Mouse (Mus musculus): ENCODE results near the gene Slc44a3. TPM values are rescaled to one million over a fixed set of nuclear protein-coding genes. Genes with fewer than 3 reads are reported as not detected.

Slc44a3 gene
- polyA plus RNA-seq, 1 experiment: 5.9 TPM

GRCm38 (mm10) chr3:121471703-121472102, 60.5 kb downstream of the Slc44a3 start:
- Histone ChIP-seq H3K4me1 (ENCODE audit: control insufficient read depth, insufficient read depth, insufficient read length, low read length) (no peaks in the 10 kb centered on the region), H3K27me3 (ENCODE audit: control insufficient read depth, insufficient read depth, low read length) (no peaks in the 10 kb centered on the region), H3K36me3 (ENCODE audit: control insufficient read depth, insufficient read depth, low read length) (no peaks in the 10 kb centered on the region), H3K27ac (ENCODE audit: insufficient read depth, low read depth, low read length) (no peak overlapping the region), H3K4me3 (ENCODE audit: low read depth, low read length) (no peak overlapping the region)
- TF ChIP-seq CTCF (IDR thresholded peaks at IDR 0.05; ENCODE audit: extremely low read depth, insufficient read length, insufficient replicate concordance, low read depth, low read length) (no peak), POLR2A (IDR thresholded peaks at IDR 0.05; ENCODE audit: low read depth, low read length) (no peak)
- WGBS: 87% methylated on average over 11 of the region's 11 CpGs

- WGBS: 21% methylated on average over 13 of the region's 13 CpGs
- TF ChIP-seq POLR2A (IDR thresholded peaks at IDR 0.05; ENCODE audit: low read depth, low read length) (no peak), CTCF (IDR thresholded peaks at IDR 0.05; ENCODE audit: extremely low read depth, insufficient read length, insufficient replicate concordance, low read depth, low read length) (no peak)
- Histone ChIP-seq H3K27ac (ENCODE audit: insufficient read depth, low read depth, low read length) (no peak overlapping the region), H3K27me3 (ENCODE audit: control insufficient read depth, insufficient read depth, low read length) (no peaks in the 10 kb centered on the region), H3K36me3 (ENCODE audit: control insufficient read depth, insufficient read depth, low read length) (no peaks in the 10 kb centered on the region), H3K4me1 (ENCODE audit: control insufficient read depth, insufficient read depth, insufficient read length, low read length) (no peaks in the 10 kb centered on the region), H3K4me3 (ENCODE audit: low read depth, low read length) (no peak overlapping the region)
Observed at GRCm38 (mm10) chr3:121469185-121469975, 62.8 kb downstream of the Slc44a3 start.

GRCm38 (mm10) chr3:121468136-121468535, 64.1 kb downstream of the Slc44a3 start:
- Histone ChIP-seq H3K4me3 (ENCODE audit: low read depth, low read length) (no peak overlapping the region), H3K36me3 (ENCODE audit: control insufficient read depth, insufficient read depth, low read length) (no peaks in the 10 kb centered on the region), H3K27ac (ENCODE audit: insufficient read depth, low read depth, low read length) (no peak overlapping the region), H3K27me3 (ENCODE audit: control insufficient read depth, insufficient read depth, low read length) (no peaks in the 10 kb centered on the region), H3K4me1 (ENCODE audit: control insufficient read depth, insufficient read depth, insufficient read length, low read length) (no peaks in the 10 kb centered on the region)
- 56% methylated on average over 2 of the region's 2 CpGs for WGBS
- TF ChIP-seq CTCF (IDR thresholded peaks at IDR 0.05; ENCODE audit: extremely low read depth, insufficient read length, insufficient replicate concordance, low read depth, low read length) (no peak), POLR2A (IDR thresholded peaks at IDR 0.05; ENCODE audit: low read depth, low read length) (no peak)

GRCm38 (mm10) chr3:121467094-121467552, 65.1 kb downstream of the Slc44a3 start:
- Histone ChIP-seq H3K27me3 (ENCODE audit: control insufficient read depth, insufficient read depth, low read length) (no peaks in the 10 kb centered on the region), H3K36me3 (ENCODE audit: control insufficient read depth, insufficient read depth, low read length) (no peaks in the 10 kb centered on the region), H3K27ac (ENCODE audit: insufficient read depth, low read depth, low read length) (no peak overlapping the region), H3K4me3 (ENCODE audit: low read depth, low read length) (no peak overlapping the region), H3K4me1 (ENCODE audit: control insufficient read depth, insufficient read depth, insufficient read length, low read length) (no peaks in the 10 kb centered on the region)
- 72% methylated on average over 10 of the region's 10 CpGs for WGBS
- no peak for TF ChIP-seq POLR2A (IDR thresholded peaks at IDR 0.05; ENCODE audit: low read depth, low read length)
- no peak for TF ChIP-seq CTCF (IDR thresholded peaks at IDR 0.05; ENCODE audit: extremely low read depth, insufficient read length, insufficient replicate concordance, low read depth, low read length)

- 89% methylated on average over 10 of the region's 10 CpGs for WGBS
Observed at GRCm38 (mm10) chr3:121465795-121466194, 66.4 kb downstream of the Slc44a3 start.

GRCm38 (mm10) chr3:121464733-121465305, 67.4 kb downstream of the Slc44a3 start:
- Histone ChIP-seq H3K27ac (ENCODE audit: insufficient read depth, low read depth, low read length) (no peak overlapping the region), H3K4me1 (ENCODE audit: control insufficient read depth, insufficient read depth, insufficient read length, low read length) (no peaks in the 10 kb centered on the region), H3K27me3 (ENCODE audit: control insufficient read depth, insufficient read depth, low read length) (no peaks in the 10 kb centered on the region), H3K4me3 (ENCODE audit: low read depth, low read length) (no peak overlapping the region), H3K36me3 (ENCODE audit: control insufficient read depth, insufficient read depth, low read length) (0 out of 2 replicates have a peak, but pooled peaks cover 2% of the 10 kb centered on the region)
- 86% methylated on average over 7 of the region's 7 CpGs for WGBS
- TF ChIP-seq POLR2A (IDR thresholded peaks at IDR 0.05; ENCODE audit: low read depth, low read length) (no peak), CTCF (IDR thresholded peaks at IDR 0.05; ENCODE audit: extremely low read depth, insufficient read length, insufficient replicate concordance, low read depth, low read length) (no peak)

More at GRCm38 (mm10) chr3:121465795-121466194, 66.4 kb downstream of the Slc44a3 start:
- Histone ChIP-seq H3K27me3 (ENCODE audit: control insufficient read depth, insufficient read depth, low read length) (no peaks in the 10 kb centered on the region), H3K4me3 (ENCODE audit: low read depth, low read length) (no peak overlapping the region), H3K36me3 (ENCODE audit: control insufficient read depth, insufficient read depth, low read length) (0 out of 2 replicates have a peak, but pooled peaks cover 2% of the 10 kb centered on the region), H3K27ac (ENCODE audit: insufficient read depth, low read depth, low read length) (no peak overlapping the region), H3K4me1 (ENCODE audit: control insufficient read depth, insufficient read depth, insufficient read length, low read length) (no peaks in the 10 kb centered on the region)
- TF ChIP-seq CTCF (IDR thresholded peaks at IDR 0.05; ENCODE audit: extremely low read depth, insufficient read length, insufficient replicate concordance, low read depth, low read length) (no peak), POLR2A (IDR thresholded peaks at IDR 0.05; ENCODE audit: low read depth, low read length) (no peak)

- WGBS: 93% methylated on average over 3 of the region's 3 CpGs
- Histone ChIP-seq H3K36me3 (ENCODE audit: control insufficient read depth, insufficient read depth, low read length) (peaks cover 7% of the 10 kb centered on the region), H3K4me1 (ENCODE audit: control insufficient read depth, insufficient read depth, insufficient read length, low read length) (no peaks in the 10 kb centered on the region), H3K27me3 (ENCODE audit: control insufficient read depth, insufficient read depth, low read length) (no peaks in the 10 kb centered on the region), H3K4me3 (ENCODE audit: low read depth, low read length) (no peak overlapping the region), H3K27ac (ENCODE audit: insufficient read depth, low read depth, low read length) (no peak overlapping the region)
- TF ChIP-seq POLR2A (IDR thresholded peaks at IDR 0.05; ENCODE audit: low read depth, low read length): no peak
- no peak for TF ChIP-seq CTCF (IDR thresholded peaks at IDR 0.05; ENCODE audit: extremely low read depth, insufficient read length, insufficient replicate concordance, low read depth, low read length)
Observed at GRCm38 (mm10) chr3:121462782-121463181, 69.4 kb downstream of the Slc44a3 start.

All from small intestine, adult 2 months (tissue).